Mouse (Mus musculus) cerebellum, adult 2 months (tissue): ENCODE measurements at regions not wholly inside any gene's neighbourhood (a gene's known extent, or its start where the extent isn't known, plus 50 kb on each side); places are given as distances from the start of the nearest gene placed in this dataset.

Source experiments
- CTCF ChIP-seq: fragments of 200-500 bp; IDR thresholded peaks from 2 replicates; pipeline ENCODE4 v1.5.1; 2011; ENCODE audit warnings: low read depth, mild to moderate bottlenecking, control low read depth, low read length, moderate library complexity, borderline replicate concordance; ENCODE audit not compliant: insufficient read depth
- POLR2A ChIP-seq: fragments of 200-500 bp; IDR thresholded peaks from 2 replicates; pipeline ENCODE4 v1.6.1; 2011; ENCODE audit warnings: low read length, control low read depth, borderline replicate concordance; ENCODE audit not compliant: insufficient read depth

DNA sequence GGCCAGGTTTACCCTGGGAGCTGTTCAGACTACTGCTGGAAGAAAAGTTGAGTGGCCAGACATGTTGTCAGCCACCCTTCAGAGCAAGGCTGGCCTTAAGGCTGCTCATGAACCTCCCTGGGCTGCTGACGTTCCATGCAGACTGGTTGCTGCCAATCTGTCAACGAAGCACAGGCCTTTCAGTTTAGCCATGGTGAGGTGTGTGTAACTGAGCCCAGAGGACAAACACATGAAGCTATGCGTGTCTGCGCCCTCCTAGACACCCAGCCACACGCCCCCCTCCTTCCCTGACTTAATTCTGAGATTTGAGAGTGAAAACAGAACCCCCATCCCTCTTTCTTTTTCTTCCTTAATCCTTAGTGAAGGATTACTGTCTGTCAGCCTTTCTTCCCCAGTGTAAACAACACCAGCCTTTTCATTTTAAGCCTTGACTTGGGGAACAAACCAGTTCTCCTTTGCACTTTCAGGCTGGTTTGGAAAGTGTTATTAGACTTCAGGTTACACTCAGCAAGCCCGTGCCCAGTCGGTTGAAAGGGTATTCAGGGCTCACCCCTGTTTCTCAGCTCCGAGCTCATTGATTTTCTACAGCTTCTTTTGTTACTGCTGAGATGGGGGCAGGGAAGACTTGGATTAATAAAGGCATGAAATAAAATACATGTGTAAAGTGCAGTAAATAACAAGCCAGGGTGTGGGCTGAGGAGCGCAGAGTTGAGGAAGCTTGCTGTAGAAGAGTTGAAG is 379.4 kb downstream of the Dmrt2 start:
- TF ChIP-seq POLR2A (no peak), CTCF (no peak)
